Mouse (Mus musculus) intestine, embryonic 16.5 days (tissue): Measurements from ENCODE around the gene Zbbx. TPM values are rescaled to one million over a fixed set of nuclear protein-coding genes. Genes with fewer than 3 reads are reported as not detected.

Experiments
- polyA plus RNA-seq: library from polyadenylated mRNA; unstranded; fragments of >200 nt; fragmentation: Nextera tagmentation; extraction: Ambion mirVana; gene quantifications from 2 replicates; pipeline ENCODE4 v1.2.1, GENCODE M21; 2015

Gene Zbbx
- polyA plus RNA-seq, 1 experiment from 2014 or later: not detected

Other genes starting within 250 kb of the Zbbx start
- 27.2 and 30.6 TPM in 2 replicates for gene Serpini2, start 105.0 kb upstream of the Zbbx start, polyA plus RNA-seq